Mouse (Mus musculus) testis, adult 2 months (tissue): ENCODE results near the gene Serpine1.

ENCODE experiments used
- CTCF ChIP-seq: fragments of 200-500 bp; IDR thresholded peaks from 2 replicates; pipeline ENCODE4 v1.5.1; 2012; ENCODE audit warnings: low read depth, mild to moderate bottlenecking, inconsistent platforms, low read length, moderate library complexity; ENCODE audit not compliant: control insufficient read depth, insufficient read depth, insufficient replicate concordance
- POLR2A ChIP-seq: fragments of 200-500 bp; IDR thresholded peaks from 2 replicates; pipeline ENCODE4 v1.6.1; 2012; ENCODE audit warnings: low read depth, mild to moderate bottlenecking, inconsistent platforms, low read length, moderate library complexity; ENCODE audit not compliant: control insufficient read depth

DNA sequence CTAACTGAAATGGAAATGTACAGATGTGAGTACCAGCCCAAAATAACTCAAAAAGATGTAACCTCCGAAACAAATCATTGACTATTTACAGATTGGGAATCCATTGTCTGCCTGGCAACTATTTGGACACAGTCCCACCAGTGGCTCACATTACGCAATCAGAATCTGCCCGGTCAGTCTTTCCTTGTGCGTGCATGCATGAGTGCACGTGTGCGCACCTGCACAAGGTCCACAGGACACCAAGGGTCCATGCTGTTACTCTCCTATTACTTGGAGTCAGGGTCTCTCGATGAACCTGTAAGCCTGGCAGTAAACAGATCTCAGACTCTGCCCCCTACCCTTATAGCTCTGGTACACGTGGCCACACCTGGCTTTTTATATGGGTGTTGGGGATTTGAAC is 35.6 kb upstream of the Serpine1 start:
- no peak for TF ChIP-seq CTCF
- no peak for TF ChIP-seq POLR2A
